Mouse (Mus musculus): ENCODE data around the gene Gm498.

- no peak for TF ChIP-seq CTCF (IDR thresholded peaks at IDR 0.05; ENCODE audit: extremely low read depth, insufficient read depth, low read length)
- no peak for TF ChIP-seq POLR2A (IDR thresholded peaks at IDR 0.05; ENCODE audit: extremely low read depth, insufficient read depth, low read length)
Measured at GRCm38 (mm10) chr7:143837705-143838358, 28.8 kb upstream of the Gm498 start.

All from cortical plate, adult 2 months (tissue).